Mouse (Mus musculus) T-cell, adult 66 days (primary cell): ENCODE measurements around the gene Asb5. TPM values are rescaled to one million over a fixed set of nuclear protein-coding genes. Genes with fewer than 3 reads are reported as not detected.

Experiments used
- total RNA-seq, 2 experiments: library from RNA; stranded (reverse); gene quantifications; 3 replicates in 1 of 2; 4 replicates in 1 of 2; pipeline ENCODE4 v1.2.4; 2023

Asb5 gene
- total RNA-seq = 1 to 10 TPM in 1 of 2 experiments, not detected in 1; 1.2 TPM

GRCm38 (mm10) chr8:54529382-54530296 is at the start of gene Asb5, which contains the start of gene Spcs3:
Asb5 (plus strand) TSS chr8:54529580.
Spcs3 (minus strand) TSS chr8:54529998.

GRCm38 (mm10) chr8:54600671-54601251 is 71.4 kb downstream of the Asb5 start, which contains the start of gene Spata4:
Spata4 (plus strand) TSS chr8:54600781.

Other genes with a start within 250 kb of the Asb5 start
- gene Spcs3, start 418 bp downstream of the Asb5 start, total RNA-seq = 10 to 100 TPM; 39.4 to 45.4 TPM
- gene Spata4, start 71.2 kb downstream of the Asb5 start, total RNA-seq = not detected